Mouse (Mus musculus) cortical plate, adult 2 months (tissue): ENCODE data around the gene Krtap1-4.

Source experiments
- CTCF ChIP-seq: fragments of 200-500 bp; IDR thresholded peaks from 2 replicates; pipeline ENCODE4 v1.5.1; 2011; ENCODE audit warnings: mild to moderate bottlenecking, control low read depth, low read length; ENCODE audit not compliant: insufficient read depth; ENCODE audit errors: extremely low read depth
- POLR2A ChIP-seq: fragments of 200-500 bp; IDR thresholded peaks from 2 replicates; pipeline ENCODE4 v1.6.1; 2011; ENCODE audit warnings: mild to moderate bottlenecking, low read length, control low read depth; ENCODE audit not compliant: insufficient read depth; ENCODE audit errors: extremely low read depth

- TF ChIP-seq POLR2A: no peak
- peak; percentile 62 for TF ChIP-seq CTCF
Measured at GRCm38 (mm10) chr11:99574106-99574505, 9.3 kb downstream of the Krtap1-4 start.
